Mouse (Mus musculus) hindbrain, embryonic 12.5 days (tissue): ENCODE measurements at regions not wholly inside any gene's neighbourhood (a gene's known extent, or its start where the extent isn't known, plus 50 kb on each side); places are given as distances from the start of the nearest gene placed in this dataset.
"Not testable (repeated sequence)": the region's sequence is repeated elsewhere in the genome, so short reads cannot be mapped to it uniquely, and the experiment has no call there.

Experiments used
- ATAC-seq: fragments of 200-750 bp; cut with Nextera tagmentation; 2 replicates; pipeline ENCODE4 v1.8.0; 2017; ENCODE audit warnings: moderate TSS enrichment; ENCODE audit not compliant: low FRiP score
- H3K27ac ChIP-seq: fragments of 300-500 bp; sonication (generic); 2 replicates; pipeline ENCODE4 v1.5.1; 2016; ENCODE audit warnings: mild to moderate bottlenecking
- H3K27me3 ChIP-seq: fragments of 300-500 bp; sonication (generic); 2 replicates; pipeline ENCODE4 v1.6.1; 2016; ENCODE audit warnings: mild to moderate bottlenecking
- H3K36me3 ChIP-seq: fragments of 300-500 bp; sonication (generic); 2 replicates; pipeline ENCODE4 v1.6.1; 2016; ENCODE audit warnings: mild to moderate bottlenecking
- H3K4me1 ChIP-seq: fragments of 300-500 bp; sonication (generic); 2 replicates; pipeline ENCODE4 v1.6.1; 2016
- H3K4me2 ChIP-seq: fragments of 300-500 bp; sonication (generic); replicated peaks from 2 replicates; pipeline ENCODE4 v1.6.1; 2016; ENCODE audit warnings: mild to moderate bottlenecking
- H3K4me3 ChIP-seq: fragments of 300-500 bp; sonication (generic); 2 replicates; pipeline ENCODE4 v1.5.1; 2016; ENCODE audit warnings: mild to moderate bottlenecking
- H3K9ac ChIP-seq: fragments of 300-500 bp; sonication (generic); 2 replicates; pipeline ENCODE4 v1.6.1; 2016; ENCODE audit warnings: mild to moderate bottlenecking, moderate library complexity
- H3K9me3 ChIP-seq: fragments of 300-500 bp; sonication (generic); replicated peaks from 2 replicates; pipeline ENCODE4 v1.6.1; 2016; ENCODE audit warnings: mild to moderate bottlenecking
- WGBS: fragments of 180-500 bp; shearing (Covaris S2); methylation state at CpG from one replicate; pipeline ENCODE4 v1.1.7; 2016; 5-methylcytosine and 5-hydroxymethylcytosine counted together

DNA sequence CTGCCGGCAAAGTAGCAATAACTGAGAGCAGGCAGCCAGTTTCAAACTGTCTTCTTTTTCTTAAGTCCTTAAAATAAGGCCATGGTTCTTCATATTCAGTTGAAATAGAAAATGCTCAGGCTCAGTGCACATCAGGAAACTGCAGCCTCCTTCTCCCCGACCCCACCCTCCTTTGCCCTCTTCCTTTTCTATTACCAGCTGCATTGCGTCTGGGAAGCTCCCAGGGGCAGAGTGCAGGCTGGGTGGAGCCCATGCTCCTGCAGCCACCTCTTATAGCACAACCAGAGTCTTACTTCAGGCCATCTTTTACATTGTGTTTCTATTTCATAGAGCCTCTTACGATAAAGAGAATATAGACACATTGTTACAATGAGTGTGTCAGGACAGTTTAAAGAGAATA is 288.2 kb downstream of the Hace1 start:
- no peaks in the 10 kb centered on the region for H3K36me3 ChIP-seq
- H3K4me2 ChIP-seq, result no peak overlapping the region
- no peaks in the 10 kb centered on the region for H3K4me1 ChIP-seq
- 57% methylated on average over 4 of the region's 4 CpGs for WGBS
- H3K4me3 ChIP-seq, result no peak overlapping the region
- H3K9ac ChIP-seq, result no peak overlapping the region
- H3K9me3 ChIP-seq, result no peaks in the 10 kb centered on the region
- H3K27ac ChIP-seq, result no peak overlapping the region
- no peaks in the 10 kb centered on the region for H3K27me3 ChIP-seq
- no peak for ATAC-seq

DNA sequence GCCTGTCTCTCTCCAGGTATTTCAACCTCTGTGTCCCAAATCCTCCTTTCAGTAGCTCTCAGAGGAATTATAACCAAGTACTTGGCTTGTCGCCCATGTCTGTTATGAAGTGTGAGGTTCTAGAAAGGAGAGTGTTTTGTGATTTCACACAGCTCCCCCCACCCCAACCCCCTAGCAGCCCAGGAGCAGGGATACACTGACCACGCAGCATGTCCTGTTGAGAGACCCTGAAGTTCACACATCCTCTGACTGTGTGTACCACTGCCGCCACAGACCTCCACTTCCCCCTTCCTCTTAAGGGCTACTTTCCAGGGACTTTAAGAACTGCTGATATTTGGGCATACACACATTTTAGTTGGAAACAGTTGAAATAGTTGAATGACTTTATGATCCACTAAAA is 289.2 kb downstream of the Hace1 start:
- no peaks in the 10 kb centered on the region for H3K4me1 ChIP-seq
- H3K27me3 ChIP-seq, result no peaks in the 10 kb centered on the region
- H3K9ac ChIP-seq, result no peak overlapping the region
- no peak overlapping the region for H3K4me2 ChIP-seq
- H3K9me3 ChIP-seq, result no peaks in the 10 kb centered on the region
- no peaks in the 10 kb centered on the region for H3K36me3 ChIP-seq
- 74% methylated on average over 3 of the region's 3 CpGs for WGBS
- H3K27ac ChIP-seq, result no peak overlapping the region
- no peak for ATAC-seq
- H3K4me3 ChIP-seq, result no peak overlapping the region

GRCm38 (mm10) chr10:45871028-45871427 is 293.4 kb downstream of the Hace1 start:
- WGBS, result 91% methylated on average over 4 of the region's 4 CpGs
- Histone ChIP-seq H3K9me3 (no peaks in the 10 kb centered on the region), H3K27ac (no peak overlapping the region), H3K9ac (no peak overlapping the region), H3K4me3 (no peak overlapping the region), H3K27me3 (no peaks in the 10 kb centered on the region), H3K36me3 (no peaks in the 10 kb centered on the region), H3K4me2 (no peak overlapping the region), H3K4me1 (no peaks in the 10 kb centered on the region)
- no peak for ATAC-seq

DNA sequence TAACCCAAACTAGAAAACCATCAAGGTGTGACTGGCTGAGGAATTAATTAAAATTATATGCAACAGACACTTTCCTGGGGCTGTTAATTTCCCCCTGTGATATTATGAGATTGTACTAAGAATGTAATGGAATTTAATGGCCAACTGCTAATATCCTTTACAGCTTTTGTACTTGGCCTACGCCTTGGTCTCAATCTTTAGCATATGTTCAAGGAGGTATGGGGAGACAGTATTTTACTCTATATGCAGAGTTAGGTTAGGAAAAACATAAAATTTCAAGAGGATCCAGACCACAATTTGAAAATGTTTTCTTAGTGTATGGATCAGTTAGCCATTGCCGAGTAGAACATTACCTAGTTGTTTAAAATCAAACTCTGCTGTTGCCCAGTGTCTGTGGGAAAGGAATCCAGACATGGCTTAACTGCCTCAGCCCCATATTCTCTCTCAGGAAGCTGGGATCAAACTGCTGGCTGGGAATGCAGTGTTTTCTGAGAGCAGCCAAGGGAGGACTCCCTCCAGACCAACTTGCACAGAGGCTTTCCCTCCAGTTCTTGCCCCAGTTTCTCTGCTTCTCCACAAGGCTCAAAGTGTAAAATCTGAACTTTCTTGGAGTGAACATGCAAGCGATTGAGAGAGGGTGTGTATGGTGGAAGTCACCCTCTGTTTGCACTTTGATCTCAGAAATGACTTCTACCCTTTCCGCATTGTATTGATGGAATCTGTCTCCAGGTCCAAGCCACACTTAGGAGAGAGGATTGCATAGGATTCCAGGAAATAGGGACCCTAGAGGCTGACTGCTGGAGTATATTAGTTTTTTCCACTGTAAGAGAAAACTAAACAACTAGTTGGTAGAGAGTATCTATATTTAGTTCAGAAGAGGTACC is 294.6 kb downstream of the Hace1 start:
- 82% methylated on average over 4 of the region's 4 CpGs for WGBS

GRCm38 (mm10) chr10:45873805-45874780 is 296.5 kb downstream of the Hace1 start:
- H3K4me3 ChIP-seq, result no peak overlapping the region
- H3K9me3 ChIP-seq, result no peaks in the 10 kb centered on the region
- H3K27me3 ChIP-seq, result no peaks in the 10 kb centered on the region
- no peak overlapping the region for H3K9ac ChIP-seq
- no peak overlapping the region; the same call in 1 of the 2 replicates for H3K4me2 ChIP-seq
- no peaks in the 10 kb centered on the region for H3K4me1 ChIP-seq
- WGBS, result 64% methylated on average over 14 of the region's 14 CpGs
- H3K36me3 ChIP-seq, result no peaks in the 10 kb centered on the region
- H3K27ac ChIP-seq, result peak overlapping the region; percentile 31; the same call in 1 of the 2 replicates
- peak; percentile 76 for ATAC-seq

More for the DNA sequence above, 294.6 kb downstream of the Hace1 start:
- Histone ChIP-seq H3K4me1 (no peaks in the 10 kb centered on the region), H3K27ac (no peak overlapping the region), H3K36me3 (no peaks in the 10 kb centered on the region), H3K4me3 (no peak overlapping the region), H3K9ac (no peak overlapping the region), H3K9me3 (no peaks in the 10 kb centered on the region), H3K4me2 (no peak overlapping the region), H3K27me3 (no peaks in the 10 kb centered on the region)
- no peak for ATAC-seq

DNA sequence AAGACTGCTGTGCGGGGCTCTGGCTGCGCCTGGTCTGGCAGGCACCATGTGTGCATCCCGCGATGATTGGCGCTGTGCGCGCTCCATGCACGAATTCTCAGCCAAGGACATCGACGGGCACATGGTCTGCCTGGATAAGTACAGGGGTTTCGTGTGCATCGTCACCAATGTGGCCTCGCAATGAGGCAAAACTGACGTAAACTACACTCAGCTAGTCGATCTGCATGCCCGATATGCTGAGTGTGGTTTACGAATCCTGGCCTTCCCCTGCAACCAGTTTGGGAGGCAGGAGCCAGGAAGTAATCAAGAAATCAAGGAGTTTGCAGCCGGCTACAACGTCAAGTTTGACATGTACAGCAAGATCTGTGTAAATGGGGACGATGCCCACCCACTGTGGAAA is 297.7 kb downstream of the Hace1 start:
- not testable (repeated sequence) for H3K4me2 ChIP-seq, H3K4me3 ChIP-seq, H3K9ac ChIP-seq, H3K27me3 ChIP-seq, H3K36me3 ChIP-seq, H3K4me1 ChIP-seq, H3K9me3 ChIP-seq, H3K27ac ChIP-seq
- peak; percentile 39; the same call in 1 of the 2 replicates for ATAC-seq
- WGBS, result 90% methylated on average over 20 of the region's 20 CpGs

- 86% methylated on average over 1 of the region's 1 CpGs for WGBS
- ATAC-seq, result no peak
- Histone ChIP-seq H3K4me3 (no peak overlapping the region), H3K4me2 (no peak overlapping the region), H3K27ac (no peak overlapping the region), H3K36me3 (no peaks in the 10 kb centered on the region), H3K27me3 (no peaks in the 10 kb centered on the region), H3K4me1 (no peaks in the 10 kb centered on the region), H3K9me3 (no peaks in the 10 kb centered on the region), H3K9ac (no peak overlapping the region)
Observed at GRCm38 (mm10) chr10:45883745-45884144, 306.1 kb downstream of the Hace1 start.

- no peak for ATAC-seq
- Histone ChIP-seq H3K9ac (no peak overlapping the region), H3K4me1 (no peaks in the 10 kb centered on the region), H3K27me3 (no peaks in the 10 kb centered on the region), H3K36me3 (no peaks in the 10 kb centered on the region), H3K9me3 (no peaks in the 10 kb centered on the region), H3K4me3 (no peak overlapping the region), H3K4me2 (no peak overlapping the region), H3K27ac (no peak overlapping the region)
- 71% methylated on average over 2 of the region's 2 CpGs for WGBS
Observed at GRCm38 (mm10) chr10:45886636-45887035, 309.0 kb downstream of the Hace1 start.

DNA sequence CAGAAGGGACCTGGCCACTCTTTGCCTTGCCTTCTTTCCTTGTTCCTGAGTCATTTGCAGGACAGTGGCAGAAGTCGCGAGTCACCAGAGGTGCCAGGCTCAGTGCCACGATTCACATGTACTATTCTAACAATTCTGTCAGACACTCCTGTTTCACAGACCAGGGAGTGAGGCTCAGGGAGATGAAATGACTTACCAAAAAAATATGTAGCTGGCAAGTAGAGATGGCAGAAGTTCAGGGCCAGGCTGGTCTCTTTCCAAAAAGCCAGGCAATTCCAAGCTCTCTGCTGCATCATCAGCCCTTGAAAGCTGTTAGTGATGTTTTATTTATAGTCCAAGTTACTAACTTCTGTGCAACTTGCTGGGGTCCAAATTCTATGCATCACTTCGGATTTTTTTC is 311.2 kb downstream of the Hace1 start:
- no peaks in the 10 kb centered on the region for H3K27me3 ChIP-seq
- no peak for ATAC-seq
- no peaks in the 10 kb centered on the region for H3K36me3 ChIP-seq
- 0 out of 2 replicates have a peak, but pooled peaks cover 2% of the 10 kb centered on the region for H3K4me1 ChIP-seq
- no peaks in the 10 kb centered on the region for H3K9me3 ChIP-seq
- H3K9ac ChIP-seq, result no peak overlapping the region
- no peak overlapping the region for H3K4me2 ChIP-seq
- H3K27ac ChIP-seq, result no peak overlapping the region
- WGBS, result 75% methylated on average over 4 of the region's 4 CpGs
- no peak overlapping the region for H3K4me3 ChIP-seq

DNA sequence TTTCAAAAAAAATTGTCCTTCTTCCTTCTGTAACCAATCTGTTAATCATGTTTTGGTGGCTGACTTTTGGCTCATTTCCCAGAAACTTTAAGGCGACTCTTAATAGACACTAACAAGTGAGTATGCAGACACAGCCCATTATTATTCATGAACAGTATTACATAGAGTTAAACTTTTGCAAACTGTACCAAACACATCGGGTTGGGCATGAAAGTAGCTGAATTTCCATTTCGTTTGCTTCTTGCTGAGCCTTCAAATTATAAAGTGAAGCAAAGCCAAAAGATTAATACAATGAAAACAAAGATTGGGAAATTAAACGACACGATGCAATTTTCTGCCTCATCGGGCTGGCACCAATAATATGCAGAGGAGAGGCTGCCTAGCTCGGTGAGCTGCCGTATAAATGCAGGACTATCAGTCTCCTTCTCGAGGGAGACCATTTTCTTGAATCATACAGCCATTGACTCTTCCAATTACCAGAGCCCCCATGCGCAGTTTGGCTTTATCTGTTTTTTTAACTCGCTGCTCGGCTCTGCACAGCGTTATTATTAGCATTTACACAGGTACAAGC is 311.8 kb downstream of the Hace1 start:
- 0 out of 2 replicates have a peak, but pooled peaks cover 5% of the 10 kb centered on the region for H3K4me1 ChIP-seq
- no peaks in the 10 kb centered on the region for H3K36me3 ChIP-seq
- ATAC-seq, result peak; percentile 85
- H3K27me3 ChIP-seq, result no peaks in the 10 kb centered on the region
- no peak overlapping the region for H3K4me3 ChIP-seq
- H3K9me3 ChIP-seq, result no peaks in the 10 kb centered on the region
- no peak overlapping the region for H3K9ac ChIP-seq
- peak overlapping the region; percentile 45; the same call in 1 of the 2 replicates for H3K27ac ChIP-seq
- peak overlapping the region; percentile 13; the same call in 1 of the 2 replicates for H3K4me2 ChIP-seq
- 52% methylated on average over 13 of the region's 13 CpGs for WGBS

DNA sequence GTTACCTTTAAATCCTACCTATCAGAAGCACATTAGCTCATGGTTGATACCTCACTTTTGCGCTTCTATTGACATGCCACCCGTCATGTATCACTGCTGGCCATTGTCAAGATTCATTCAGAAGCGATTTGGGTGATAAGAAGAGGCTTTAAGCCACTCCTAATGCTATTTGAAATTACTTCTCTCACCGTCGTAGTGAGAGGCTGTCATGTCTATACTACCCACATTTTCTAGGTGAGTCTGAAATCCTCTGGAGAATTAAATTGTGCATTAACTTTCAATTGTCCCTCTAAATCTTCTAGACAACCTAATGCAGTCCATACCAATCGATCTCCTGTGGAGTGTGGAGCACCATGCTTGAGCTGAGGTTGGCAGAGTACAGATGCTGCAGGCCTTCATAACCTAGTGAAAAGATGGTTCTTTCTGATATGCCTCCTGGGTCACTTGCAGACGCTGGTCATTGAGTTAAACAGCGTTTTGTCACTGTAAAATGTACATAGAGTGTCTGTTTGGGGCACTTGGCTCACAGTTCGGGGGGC is 312.5 kb downstream of the Hace1 start:
- H3K4me3 ChIP-seq, result no peak overlapping the region
- no peaks in the 10 kb centered on the region for H3K27me3 ChIP-seq
- no peaks in the 10 kb centered on the region for H3K9me3 ChIP-seq
- no peaks in the 10 kb centered on the region for H3K36me3 ChIP-seq
- peak; percentile 19; the same call in 1 of the 2 replicates for ATAC-seq
- H3K4me2 ChIP-seq, result no peak overlapping the region
- 84% methylated on average over 9 of the region's 9 CpGs for WGBS
- peak overlapping the region; percentile 45 for H3K27ac ChIP-seq
- H3K4me1 ChIP-seq, result 0 out of 2 replicates have a peak, but pooled peaks cover 5% of the 10 kb centered on the region
- no peak overlapping the region for H3K9ac ChIP-seq

DNA sequence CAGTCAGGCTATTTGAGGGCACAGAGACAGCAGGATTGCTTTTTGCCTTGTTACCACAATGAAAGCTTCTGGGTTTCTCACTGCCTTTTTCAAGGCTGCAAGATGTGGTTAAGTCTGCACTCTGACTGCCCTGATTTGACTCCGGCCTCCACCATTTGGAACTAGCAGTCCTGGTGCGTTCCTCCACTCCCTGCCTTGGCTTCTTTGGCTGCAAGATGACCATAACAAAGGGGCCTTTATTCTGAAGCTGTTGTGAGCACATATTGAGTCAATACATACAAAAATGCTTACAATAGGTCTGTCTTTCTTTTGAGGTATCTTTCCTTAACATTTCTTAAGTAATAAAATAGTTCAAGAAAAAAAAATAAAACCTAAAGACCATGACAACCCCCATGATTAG is 314.8 kb downstream of the Hace1 start:
- H3K27me3 ChIP-seq, result no peaks in the 10 kb centered on the region
- H3K4me1 ChIP-seq, result 0 out of 2 replicates have a peak, but pooled peaks cover 5% of the 10 kb centered on the region
- no peak for ATAC-seq
- no peak overlapping the region for H3K4me3 ChIP-seq
- H3K4me2 ChIP-seq, result no peak overlapping the region
- no peaks in the 10 kb centered on the region for H3K9me3 ChIP-seq
- no peak overlapping the region for H3K27ac ChIP-seq
- H3K36me3 ChIP-seq, result no peaks in the 10 kb centered on the region
- WGBS, result 37% methylated on average over 2 of the region's 2 CpGs
- H3K9ac ChIP-seq, result no peak overlapping the region
